Mouse (Mus musculus): Measurements from ENCODE around the gene Zfp629.

- TF ChIP-seq MYB (IDR thresholded peaks at IDR 0.05; ENCODE audit: low read depth, low read length) (no peak), POLR2AphosphoS2 (IDR thresholded peaks at IDR 0.05; ENCODE audit: low read length) (no peak), CTCF (IDR thresholded peaks at IDR 0.05 in 2 of 3, conservative IDR thresholded peaks at IDR 0.05 in 1 of 3; ENCODE audit: control insufficient read depth in 1 of 3, insufficient read depth in 1 of 3, low read depth in 2 of 3, low read length in 3 of 3, poor library complexity in 1 of 3, severe bottlenecking in 1 of 3) (no peak), POLR2A (IDR thresholded peaks at IDR 0.05; ENCODE audit: control insufficient read depth in 1 of 2, insufficient read depth in 1 of 2, low read depth in 1 of 2, low read length in 2 of 2, poor library complexity in 1 of 2) (no peak), POLR2AphosphoS5 (IDR thresholded peaks at IDR 0.05; ENCODE audit: borderline replicate concordance, low read depth, low read length) (no peak), HCFC1 (IDR thresholded peaks at IDR 0.05; ENCODE audit: low read depth, low read length) (no peak), USF1 (IDR thresholded peaks at IDR 0.05; ENCODE audit: low read depth, low read length) (no peak), MEF2A (IDR thresholded peaks at IDR 0.05; ENCODE audit: extremely low read depth, insufficient replicate concordance, low read depth, low read length, poor library complexity, severe bottlenecking) (no peak), USF2 (IDR thresholded peaks at IDR 0.05; ENCODE audit: borderline replicate concordance in 1 of 2, insufficient read depth in 1 of 2, low read depth in 1 of 2, low read length in 2 of 2) (no peak), MXI1 (IDR thresholded peaks at IDR 0.05; ENCODE audit: low read depth, low read length) (no peak), ZC3H11A (IDR thresholded peaks at IDR 0.05; ENCODE audit: low read depth, low read length) (no peak), SMC3 (IDR thresholded peaks at IDR 0.05; ENCODE audit: low read depth, low read length) (no peak)
Measured at GRCm38 (mm10) chr7:127649206-127649605, 33.6 kb upstream of the Zfp629 start.
